Mouse (Mus musculus): ENCODE data around the gene Dennd1a. TPM values are rescaled to one million over a fixed set of nuclear protein-coding genes. Genes with fewer than 3 reads are reported as not detected.
A peak's percentile ranks its signal among the peaks of the same experiment; 100 is the strongest.

Dennd1a gene
- polyA plus RNA-seq, 1 experiment from 2014 or later = 3.8 TPM

GRCm38 (mm10) chr2:38061474-38061873 is 225.7 kb downstream of the Dennd1a start:
- WGBS (ENCODE audit: insufficient replicate concordance) = 54% methylated on average over 2 of the region's 2 CpGs
- Histone ChIP-seq H3K36me3 (replicated peaks; ENCODE audit: insufficient read depth, low read length) (no peaks in the 10 kb centered on the region), H3K27me3 (ENCODE audit: insufficient read depth, low read length) (no peaks in the 10 kb centered on the region), H3K4me1 (ENCODE audit: insufficient read depth) (peaks cover 7% of the 10 kb centered on the region; the same call in 1 of the 2 replicates), H3K4me2 (ENCODE audit: low read depth, low read length) (no peak overlapping the region), H3K9me3 (ENCODE audit: low read length) (no peaks in the 10 kb centered on the region), H3K4me3 (ENCODE audit: low read depth, low read length) (no peak overlapping the region), H3K27ac (ENCODE audit: low read depth) (no peak overlapping the region), H3K9ac (replicated peaks) (no peak overlapping the region)
- TF ChIP-seq CTCF (IDR thresholded peaks at IDR 0.05; ENCODE audit: low read depth) (no peak), EP300 (IDR thresholded peaks at IDR 0.05; ENCODE audit: low read depth) (0 out of 2 replicates have a peak, but pooled peaks have one; percentile 16)
- no peak for DNase-seq
- no peak for ATAC-seq

GRCm38 (mm10) chr2:38052440-38052839 is 234.8 kb downstream of the Dennd1a start:
- H3K4me1 ChIP-seq (ENCODE audit: insufficient read depth) = no peaks in the 10 kb centered on the region
- ATAC-seq (no peak), DNase-seq (no peak)
- H3K4me3 ChIP-seq (ENCODE audit: low read depth, low read length) = no peak overlapping the region
- no peak overlapping the region for H3K4me2 ChIP-seq (ENCODE audit: low read depth, low read length)
- H3K9me3 ChIP-seq (ENCODE audit: low read length) = no peaks in the 10 kb centered on the region
- H3K27me3 ChIP-seq (ENCODE audit: insufficient read depth, low read length) = no peaks in the 10 kb centered on the region
- no peaks in the 10 kb centered on the region for H3K36me3 ChIP-seq (replicated peaks; ENCODE audit: insufficient read depth, low read length)
- H3K9ac ChIP-seq (replicated peaks) = no peak overlapping the region
- H3K27ac ChIP-seq (ENCODE audit: low read depth) = no peak overlapping the region
- WGBS (ENCODE audit: insufficient replicate concordance) = 62% methylated on average over 3 of the region's 3 CpGs
- TF ChIP-seq CTCF (IDR thresholded peaks at IDR 0.05; ENCODE audit: low read depth) = no peak
- TF ChIP-seq EP300 (IDR thresholded peaks at IDR 0.05; ENCODE audit: low read depth) = no peak

GRCm38 (mm10) chr2:38051485-38052085 is 235.6 kb downstream of the Dennd1a start:
- TF ChIP-seq CTCF (IDR thresholded peaks at IDR 0.05; ENCODE audit: low read depth) (no peak), EP300 (IDR thresholded peaks at IDR 0.05; ENCODE audit: low read depth) (no peak)
- no peaks in the 10 kb centered on the region for H3K36me3 ChIP-seq (replicated peaks; ENCODE audit: insufficient read depth, low read length)
- DNase-seq (no peak), ATAC-seq (no peak)
- no peaks in the 10 kb centered on the region for H3K4me1 ChIP-seq (ENCODE audit: insufficient read depth)
- no peak overlapping the region for H3K4me2 ChIP-seq (ENCODE audit: low read depth, low read length)
- no peak overlapping the region for H3K9ac ChIP-seq (replicated peaks)
- WGBS (ENCODE audit: insufficient replicate concordance) = 30% methylated on average over 1 of the region's 1 CpGs
- H3K27me3 ChIP-seq (ENCODE audit: insufficient read depth, low read length) = no peaks in the 10 kb centered on the region
- no peak overlapping the region for H3K27ac ChIP-seq (ENCODE audit: low read depth)
- no peak overlapping the region for H3K4me3 ChIP-seq (ENCODE audit: low read depth, low read length)
- no peaks in the 10 kb centered on the region for H3K9me3 ChIP-seq (ENCODE audit: low read length)

- no peaks in the 10 kb centered on the region for H3K27me3 ChIP-seq (ENCODE audit: insufficient read depth, low read length)
- ATAC-seq = no peak
- H3K9me3 ChIP-seq (ENCODE audit: low read length) = no peaks in the 10 kb centered on the region
- H3K4me1 ChIP-seq (ENCODE audit: insufficient read depth) = no peaks in the 10 kb centered on the region
- H3K4me3 ChIP-seq (ENCODE audit: low read depth, low read length) = no peak overlapping the region
- DNase-seq = no peak
- H3K9ac ChIP-seq (replicated peaks) = no peak overlapping the region
- TF ChIP-seq CTCF (IDR thresholded peaks at IDR 0.05; ENCODE audit: low read depth) = no peak
- TF ChIP-seq EP300 (IDR thresholded peaks at IDR 0.05; ENCODE audit: low read depth) = no peak
- no peaks in the 10 kb centered on the region for H3K36me3 ChIP-seq (replicated peaks; ENCODE audit: insufficient read depth, low read length)
- no peak overlapping the region for H3K27ac ChIP-seq (ENCODE audit: low read depth)
- no peak overlapping the region for H3K4me2 ChIP-seq (ENCODE audit: low read depth, low read length)
Measured at GRCm38 (mm10) chr2:38048996-38049395, 238.2 kb downstream of the Dennd1a start.

GRCm38 (mm10) chr2:38045286-38045685 is 241.9 kb downstream of the Dennd1a start:
- no peak overlapping the region for H3K4me2 ChIP-seq (ENCODE audit: low read depth, low read length)
- H3K4me3 ChIP-seq (ENCODE audit: low read depth, low read length) = no peak overlapping the region
- 73% methylated on average over 4 of the region's 4 CpGs for WGBS (ENCODE audit: insufficient replicate concordance)
- peak; percentile 48 for ATAC-seq
- H3K4me1 ChIP-seq (ENCODE audit: insufficient read depth) = no peaks in the 10 kb centered on the region
- no peak overlapping the region for H3K27ac ChIP-seq (ENCODE audit: low read depth)
- H3K27me3 ChIP-seq (ENCODE audit: insufficient read depth, low read length) = no peaks in the 10 kb centered on the region
- no peak for TF ChIP-seq EP300 (IDR thresholded peaks at IDR 0.05; ENCODE audit: low read depth)
- TF ChIP-seq CTCF (IDR thresholded peaks at IDR 0.05; ENCODE audit: low read depth) = no peak
- H3K36me3 ChIP-seq (replicated peaks; ENCODE audit: insufficient read depth, low read length) = no peaks in the 10 kb centered on the region
- no peak overlapping the region for H3K9ac ChIP-seq (replicated peaks)
- no peaks in the 10 kb centered on the region for H3K9me3 ChIP-seq (ENCODE audit: low read length)
- no peak for DNase-seq

GRCm38 (mm10) chr2:38040845-38041244 is 246.3 kb downstream of the Dennd1a start:
- H3K27ac ChIP-seq (ENCODE audit: low read depth) = no peak overlapping the region
- H3K36me3 ChIP-seq (replicated peaks; ENCODE audit: insufficient read depth, low read length) = no peaks in the 10 kb centered on the region
- no peaks in the 10 kb centered on the region for H3K9me3 ChIP-seq (ENCODE audit: low read length)
- TF ChIP-seq EP300 (IDR thresholded peaks at IDR 0.05; ENCODE audit: low read depth) (no peak), CTCF (IDR thresholded peaks at IDR 0.05; ENCODE audit: low read depth) (no peak)
- no peak overlapping the region for H3K9ac ChIP-seq (replicated peaks)
- H3K27me3 ChIP-seq (ENCODE audit: insufficient read depth, low read length) = no peaks in the 10 kb centered on the region
- DNase-seq (no peak), ATAC-seq (no peak)
- WGBS (ENCODE audit: insufficient replicate concordance) = 72% methylated on average over 3 of the region's 3 CpGs
- no peaks in the 10 kb centered on the region for H3K4me1 ChIP-seq (ENCODE audit: insufficient read depth)
- no peak overlapping the region for H3K4me2 ChIP-seq (ENCODE audit: low read depth, low read length)
- H3K4me3 ChIP-seq (ENCODE audit: low read depth, low read length) = no peak overlapping the region

Data from liver, postnatal 0 days (tissue).